Mouse (Mus musculus): ENCODE measurements around the gene Ppp1r7. TPM values are rescaled to one million over a fixed set of nuclear protein-coding genes. Genes with fewer than 3 reads are reported as not detected.

The Ppp1r7 gene
- polyA plus RNA-seq, 1 experiment: 2.3 TPM

DNA sequence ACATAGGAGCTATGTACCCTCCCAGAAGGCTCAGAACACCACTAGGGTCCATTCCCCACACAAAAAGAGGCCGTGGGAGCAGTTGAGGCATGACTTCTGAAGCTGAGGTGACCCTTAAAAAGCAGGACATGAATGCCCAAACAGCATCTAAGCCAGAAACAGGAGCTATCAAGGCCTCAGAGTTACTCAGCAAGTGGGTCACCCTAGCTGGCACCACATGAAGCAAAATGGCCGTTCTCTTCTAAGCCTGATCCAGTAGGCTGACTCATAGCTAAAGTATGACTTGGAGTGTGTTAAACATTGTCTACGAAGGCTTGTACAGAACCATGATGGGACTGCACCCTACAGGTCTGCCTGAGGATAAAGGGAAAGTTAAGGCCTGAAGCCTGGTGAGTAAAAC lies 16.2 kb upstream of the Ppp1r7 start:
- no peak for TF ChIP-seq POLR2A (IDR thresholded peaks at IDR 0.05; ENCODE audit: low read depth, low read length)
- TF ChIP-seq CTCF (IDR thresholded peaks at IDR 0.05; ENCODE audit: extremely low read depth, insufficient read depth, insufficient read length, insufficient replicate concordance): no peak
- H3K27me3 ChIP-seq (ENCODE audit: control insufficient read depth, insufficient read depth, low read length): no peaks in the 10 kb centered on the region
- no peaks in the 10 kb centered on the region for H3K4me1 ChIP-seq (ENCODE audit: control insufficient read depth, insufficient read depth, insufficient read length)
- WGBS: 95% methylated on average over 3 of the region's 3 CpGs
- H3K27ac ChIP-seq (ENCODE audit: insufficient read depth, low read length): no peak overlapping the region
- no peak for DNase-seq (ENCODE audit: low read depth in 1 of 2, low spot score in 2 of 2)
- H3K36me3 ChIP-seq (ENCODE audit: control insufficient read depth, insufficient read depth, low read length): no peaks in the 10 kb centered on the region
- H3K4me3 ChIP-seq (ENCODE audit: extremely low read depth, insufficient read depth, insufficient read length): no peak overlapping the region

DNA sequence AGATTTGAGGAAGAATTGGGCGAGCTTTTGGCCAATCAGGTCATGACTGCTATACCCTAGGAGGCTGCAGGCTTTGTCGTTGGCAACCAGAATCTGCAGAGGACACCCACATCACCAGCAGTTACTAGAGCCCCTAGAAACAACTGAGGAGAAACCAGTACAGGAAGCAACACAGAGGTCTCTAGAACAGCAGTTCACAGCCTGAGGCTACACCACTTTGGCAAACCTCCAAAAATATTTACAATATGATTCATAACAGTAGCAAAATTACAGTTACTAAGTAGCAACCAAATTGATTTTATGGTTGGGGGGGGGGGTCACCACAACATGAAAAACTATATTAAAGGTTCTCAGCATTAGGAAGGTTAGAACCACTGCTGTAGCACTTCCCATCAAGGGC lies 8.0 kb upstream of the Ppp1r7 start:
- Histone ChIP-seq H3K36me3 (ENCODE audit: control insufficient read depth, insufficient read depth, low read length) (no peaks in the 10 kb centered on the region), H3K4me1 (ENCODE audit: control insufficient read depth, insufficient read depth, insufficient read length) (no peaks in the 10 kb centered on the region), H3K4me3 (ENCODE audit: extremely low read depth, insufficient read depth, insufficient read length) (no peak overlapping the region), H3K27ac (ENCODE audit: insufficient read depth, low read length) (no peak overlapping the region), H3K27me3 (ENCODE audit: control insufficient read depth, insufficient read depth, low read length) (no peaks in the 10 kb centered on the region)
- 93% methylated on average over 2 of the region's 2 CpGs for WGBS
- TF ChIP-seq POLR2A (IDR thresholded peaks at IDR 0.05; ENCODE audit: low read depth, low read length) (no peak), CTCF (IDR thresholded peaks at IDR 0.05; ENCODE audit: extremely low read depth, insufficient read depth, insufficient read length, insufficient replicate concordance) (no peak)
- DNase-seq (ENCODE audit: low read depth in 1 of 2, low spot score in 2 of 2): no peak

DNA sequence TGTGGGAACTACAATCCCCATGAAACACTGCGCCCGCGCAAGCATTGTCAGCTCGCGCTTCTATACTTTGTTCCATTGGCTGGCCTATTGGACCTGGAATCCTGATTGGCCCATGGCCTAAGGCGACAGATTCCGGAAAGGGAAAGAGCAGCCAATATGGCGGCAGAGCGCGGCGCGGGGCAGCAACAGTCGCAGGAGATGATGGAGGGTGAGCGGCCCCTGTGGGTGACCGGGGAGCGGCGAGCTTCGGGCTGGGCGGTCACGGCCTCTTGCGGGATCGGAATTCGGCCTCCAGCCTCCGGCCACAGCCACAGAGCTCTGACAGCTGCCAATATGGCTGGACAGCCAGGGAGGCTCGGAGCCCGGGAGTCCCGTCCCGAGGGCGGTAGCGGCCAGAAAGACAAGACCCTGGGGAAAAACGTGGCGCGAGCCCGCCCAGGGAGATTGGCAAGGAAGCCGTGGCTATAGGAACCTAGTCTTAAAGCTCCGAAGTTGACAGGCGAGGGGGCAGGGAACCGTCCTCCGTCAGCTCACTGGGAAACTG lies 922 bp downstream of the Ppp1r7 start:
- Histone ChIP-seq H3K4me1 (ENCODE audit: control insufficient read depth, insufficient read depth, insufficient read length) (peaks cover 2% of the 10 kb centered on the region; the same call in 1 of the 2 replicates), H3K4me3 (ENCODE audit: extremely low read depth, insufficient read depth, insufficient read length) (peak overlapping the region; percentile 81), H3K27me3 (ENCODE audit: control insufficient read depth, insufficient read depth, low read length) (no peaks in the 10 kb centered on the region), H3K27ac (ENCODE audit: insufficient read depth, low read length) (no peak overlapping the region), H3K36me3 (ENCODE audit: control insufficient read depth, insufficient read depth, low read length) (peaks cover 4% of the 10 kb centered on the region; the same call in 1 of the 2 replicates)
- DNase-seq (ENCODE audit: low read depth in 1 of 2, low spot score in 2 of 2): peak; percentile 89 to 91
- WGBS: 0% methylated on average over 39 of the region's 39 CpGs
- TF ChIP-seq CTCF (IDR thresholded peaks at IDR 0.05; ENCODE audit: extremely low read depth, insufficient read depth, insufficient read length, insufficient replicate concordance): no peak
- peak; percentile 77 for TF ChIP-seq POLR2A (IDR thresholded peaks at IDR 0.05; ENCODE audit: low read depth, low read length)

DNA sequence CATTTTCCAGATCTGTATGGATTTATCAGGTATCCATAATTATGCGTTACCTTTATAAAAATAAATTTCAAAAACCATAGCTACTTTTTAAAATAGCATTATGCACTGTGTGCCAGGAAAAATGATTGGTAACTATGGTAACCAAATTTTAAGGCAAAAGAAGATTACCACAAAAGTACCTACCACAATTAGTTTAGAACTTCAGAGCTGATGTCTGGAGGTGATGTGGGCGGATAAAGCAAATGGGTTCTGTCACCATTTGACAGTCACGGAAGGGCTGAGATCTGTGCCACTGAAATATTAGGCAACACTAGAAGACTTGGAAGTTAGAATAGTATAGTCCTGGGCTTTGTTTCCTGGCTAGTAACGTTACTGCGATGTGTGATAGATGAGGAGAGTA lies 4.5 kb downstream of the Ppp1r7 start:
- WGBS: 94% methylated on average over 5 of the region's 5 CpGs
- no peak for TF ChIP-seq CTCF (IDR thresholded peaks at IDR 0.05; ENCODE audit: extremely low read depth, insufficient read depth, insufficient read length, insufficient replicate concordance)
- TF ChIP-seq POLR2A (IDR thresholded peaks at IDR 0.05; ENCODE audit: low read depth, low read length): no peak
- no peak overlapping the region for H3K4me3 ChIP-seq (ENCODE audit: extremely low read depth, insufficient read depth, insufficient read length)
- H3K36me3 ChIP-seq (ENCODE audit: control insufficient read depth, insufficient read depth, low read length): peaks cover 10% of the 10 kb centered on the region
- H3K27ac ChIP-seq (ENCODE audit: insufficient read depth, low read length): no peak overlapping the region
- H3K27me3 ChIP-seq (ENCODE audit: control insufficient read depth, insufficient read depth, low read length): no peaks in the 10 kb centered on the region
- DNase-seq (ENCODE audit: low read depth in 1 of 2, low spot score in 2 of 2): no peak
- H3K4me1 ChIP-seq (ENCODE audit: control insufficient read depth, insufficient read depth, insufficient read length): peaks cover 2% of the 10 kb centered on the region; the same call in 1 of the 2 replicates

DNA sequence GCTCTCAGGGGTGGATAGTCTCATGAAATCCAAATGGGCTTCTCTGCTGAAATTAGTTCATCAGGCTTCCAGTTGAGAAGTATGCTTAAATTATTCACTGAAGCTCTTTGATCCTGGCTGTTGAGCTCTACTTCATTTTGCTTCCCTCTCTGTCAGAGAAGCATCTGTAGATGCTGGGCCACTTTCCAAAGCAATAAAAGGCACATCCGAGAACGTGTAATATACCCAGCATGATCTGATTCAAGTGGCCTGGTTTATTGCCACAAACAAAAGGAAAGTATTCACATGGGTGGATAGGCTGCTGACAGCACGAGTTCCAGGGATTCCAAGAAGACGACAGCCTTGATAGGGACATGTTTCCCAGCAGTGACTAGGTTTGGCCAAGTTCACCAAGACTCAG lies 7.0 kb downstream of the Ppp1r7 start:
- TF ChIP-seq POLR2A (IDR thresholded peaks at IDR 0.05; ENCODE audit: low read depth, low read length): no peak
- TF ChIP-seq CTCF (IDR thresholded peaks at IDR 0.05; ENCODE audit: extremely low read depth, insufficient read depth, insufficient read length, insufficient replicate concordance): no peak
- Histone ChIP-seq H3K36me3 (ENCODE audit: control insufficient read depth, insufficient read depth, low read length) (peaks cover 22% of the 10 kb centered on the region), H3K27me3 (ENCODE audit: control insufficient read depth, insufficient read depth, low read length) (no peaks in the 10 kb centered on the region)

DNA sequence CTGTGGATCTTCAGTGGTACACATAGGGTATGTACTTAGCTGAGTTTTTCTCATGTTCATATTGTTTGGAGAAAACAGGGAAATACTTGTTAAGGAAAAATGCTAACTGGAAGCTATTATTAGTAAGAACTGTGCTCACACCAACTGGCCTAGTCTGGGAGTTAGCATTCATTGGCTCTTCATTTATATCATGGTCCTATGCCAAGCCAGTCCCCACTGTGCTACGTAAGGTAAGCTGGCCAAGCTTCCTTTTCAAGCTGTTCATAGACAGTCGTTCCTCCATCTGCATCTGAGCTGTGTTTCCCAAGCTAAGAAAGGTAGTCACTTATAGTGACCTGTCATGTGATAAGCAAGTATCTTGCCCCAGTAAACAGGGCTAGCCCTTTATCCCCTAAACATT lies 10.1 kb downstream of the Ppp1r7 start:
- Histone ChIP-seq H3K27ac (ENCODE audit: insufficient read depth, low read length) (no peak overlapping the region), H3K4me1 (ENCODE audit: control insufficient read depth, insufficient read depth, insufficient read length) (no peaks in the 10 kb centered on the region), H3K36me3 (ENCODE audit: control insufficient read depth, insufficient read depth, low read length) (peaks cover 32% of the 10 kb centered on the region), H3K27me3 (ENCODE audit: control insufficient read depth, insufficient read depth, low read length) (no peaks in the 10 kb centered on the region), H3K4me3 (ENCODE audit: extremely low read depth, insufficient read depth, insufficient read length) (no peak overlapping the region)
- 94% methylated on average over 2 of the region's 2 CpGs for WGBS
- DNase-seq (ENCODE audit: low read depth in 1 of 2, low spot score in 2 of 2): no peak
- TF ChIP-seq CTCF (IDR thresholded peaks at IDR 0.05; ENCODE audit: extremely low read depth, insufficient read depth, insufficient read length, insufficient replicate concordance): no peak
- TF ChIP-seq POLR2A (IDR thresholded peaks at IDR 0.05; ENCODE audit: low read depth, low read length): no peak

More for the DNA sequence above, 7.0 kb downstream of the Ppp1r7 start:
- no peak overlapping the region for H3K27ac ChIP-seq (ENCODE audit: insufficient read depth, low read length)
- DNase-seq (ENCODE audit: low read depth in 1 of 2, low spot score in 2 of 2): no peak
- 91% methylated on average over 4 of the region's 4 CpGs for WGBS
- no peaks in the 10 kb centered on the region for H3K4me1 ChIP-seq (ENCODE audit: control insufficient read depth, insufficient read depth, insufficient read length)
- H3K4me3 ChIP-seq (ENCODE audit: extremely low read depth, insufficient read depth, insufficient read length): no peak overlapping the region

DNA sequence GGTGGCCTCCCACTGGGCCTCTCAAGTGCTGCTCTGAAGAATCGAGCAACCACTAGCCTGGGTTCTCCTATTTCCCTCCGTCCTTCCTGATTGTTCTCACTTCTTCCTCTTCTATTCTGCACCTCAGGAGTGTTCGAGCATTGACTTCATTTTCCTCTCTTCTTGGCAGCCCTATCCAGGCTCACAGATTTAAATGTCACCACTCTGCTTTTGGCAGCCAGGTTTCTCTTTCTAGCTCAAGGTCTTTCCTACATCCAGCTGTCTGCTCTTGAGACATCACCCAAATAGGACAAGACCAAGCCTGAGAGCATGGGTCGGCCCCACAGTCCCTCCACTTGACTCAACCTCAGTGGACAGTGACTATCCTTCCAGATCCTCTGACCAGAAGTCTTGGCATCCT lies 20.0 kb downstream of the Ppp1r7 start:
- Histone ChIP-seq H3K4me1 (ENCODE audit: control insufficient read depth, insufficient read depth, insufficient read length) (no peaks in the 10 kb centered on the region), H3K4me3 (ENCODE audit: extremely low read depth, insufficient read depth, insufficient read length) (no peak overlapping the region), H3K27ac (ENCODE audit: insufficient read depth, low read length) (no peak overlapping the region), H3K27me3 (ENCODE audit: control insufficient read depth, insufficient read depth, low read length) (no peaks in the 10 kb centered on the region), H3K36me3 (ENCODE audit: control insufficient read depth, insufficient read depth, low read length) (peaks cover 34% of the 10 kb centered on the region)
- TF ChIP-seq CTCF (IDR thresholded peaks at IDR 0.05; ENCODE audit: extremely low read depth, insufficient read depth, insufficient read length, insufficient replicate concordance) (no peak), POLR2A (IDR thresholded peaks at IDR 0.05; ENCODE audit: low read depth, low read length) (no peak)
- 87% methylated on average over 4 of the region's 4 CpGs for WGBS
- no peak for DNase-seq (ENCODE audit: low read depth in 1 of 2, low spot score in 2 of 2)
